Mouse (Mus musculus): Measurements from ENCODE around the gene Gnb1l.

- TF ChIP-seq GATA1 (IDR thresholded peaks at IDR 0.05; ENCODE audit: borderline replicate concordance, low read length) (no peak), FLI1 (IDR thresholded peaks at IDR 0.05; ENCODE audit: low read length) (no peak)
Measured at GRCm38 (mm10) chr16:18598006-18598405, 99.5 kb downstream of the Gnb1l start.
